Mouse (Mus musculus) c-Kit-positive CD71-positive TER-119-negative erythroid progenitor cells, embryonic 14.5 days (primary cell): ENCODE measurements around the gene Prcd.
"Not testable (repeated sequence)": the region's sequence is repeated elsewhere in the genome, so short reads cannot be mapped to it uniquely, and the experiment has no call there.

Source experiments
- DNase-seq: peaks from one replicate; pipeline ENCODE4 v3.0.0-alpha.2; 2013; ENCODE audit warnings: low read depth

Gene Prcd

GRCm38 (mm10) chr11:116649711-116650337, 3.5 kb upstream of the Prcd start:
- DNase-seq = no peak

- no peak for DNase-seq
Measured at GRCm38 (mm10) chr11:116650811-116651210, 2.5 kb upstream of the Prcd start.

GRCm38 (mm10) chr11:116651339-116651738, 2.0 kb upstream of the Prcd start:
- DNase-seq = no peak

GRCm38 (mm10) chr11:116652330-116653098, 820 bp upstream of the Prcd start:
- DNase-seq = no peak

GRCm38 (mm10) chr11:116653709-116654221, 431 bp downstream of the Prcd start:
- no peak for DNase-seq

- no peak for DNase-seq
Measured at GRCm38 (mm10) chr11:116654255-116654821, 1.0 kb downstream of the Prcd start, which contains the start of gene Cygb. Cygb (minus strand) TSS chr11:116654313.

GRCm38 (mm10) chr11:116656348-116657191, 3.2 kb downstream of the Prcd start:
- no peak for DNase-seq

GRCm38 (mm10) chr11:116657311-116658223, 4.2 kb downstream of the Prcd start:
- peak; percentile 92 for DNase-seq

GRCm38 (mm10) chr11:116658238-116658637, 4.9 kb downstream of the Prcd start:
- no peak for DNase-seq

- no peak for DNase-seq
Measured at GRCm38 (mm10) chr11:116659027-116659621, 5.8 kb downstream of the Prcd start.

GRCm38 (mm10) chr11:116660181-116660580, 6.8 kb downstream of the Prcd start:
- no peak for DNase-seq

- no peak for DNase-seq
Measured at GRCm38 (mm10) chr11:116661291-116661947, 8.1 kb downstream of the Prcd start.

GRCm38 (mm10) chr11:116661948-116662377, 8.6 kb downstream of the Prcd start:
- no peak for DNase-seq

GRCm38 (mm10) chr11:116665289-116665688, 12.0 kb downstream of the Prcd start:
- DNase-seq = no peak

GRCm38 (mm10) chr11:116666566-116666965, 13.2 kb downstream of the Prcd start:
- no peak for DNase-seq

GRCm38 (mm10) chr11:116667012-116667411, 13.7 kb downstream of the Prcd start:
- not testable (repeated sequence) for DNase-seq

GRCm38 (mm10) chr11:116667930-116668329, 14.6 kb downstream of the Prcd start:
- no peak for DNase-seq

GRCm38 (mm10) chr11:116668381-116668825, 15.1 kb downstream of the Prcd start:
- no peak for DNase-seq

- no peak for DNase-seq
Measured at GRCm38 (mm10) chr11:116668839-116669238, 15.5 kb downstream of the Prcd start.

- DNase-seq = no peak
Measured at GRCm38 (mm10) chr11:116669316-116669715, 16.0 kb downstream of the Prcd start.
